Mouse (Mus musculus) midbrain, embryonic 12.5 days (tissue): ENCODE measurements at regions not wholly inside any gene's neighbourhood (a gene's known extent, or its start where the extent isn't known, plus 50 kb on each side); places are given as distances from the start of the nearest gene placed in this dataset.
A peak's percentile ranks its signal among the peaks of the same experiment; 100 is the strongest.

Source experiments
- ATAC-seq: fragments of 200-750 bp; cut with Nextera tagmentation; 2 replicates; pipeline ENCODE4 v1.8.0; 2017; ENCODE audit warnings: low read depth, moderate TSS enrichment, moderate library complexity; ENCODE audit not compliant: low FRiP score
- H3K27ac ChIP-seq: fragments of 300-500 bp; sonication (generic); replicated peaks from 2 replicates; pipeline ENCODE4 v1.5.1; 2016; ENCODE audit warnings: mild to moderate bottlenecking
- H3K27me3 ChIP-seq: fragments of 300-500 bp; sonication (generic); 2 replicates; pipeline ENCODE4 v1.6.1; 2016; ENCODE audit warnings: mild to moderate bottlenecking
- H3K36me3 ChIP-seq: fragments of 300-500 bp; sonication (generic); 2 replicates; pipeline ENCODE4 v1.6.1; 2016
- H3K4me1 ChIP-seq: fragments of 300-500 bp; sonication (generic); 2 replicates; pipeline ENCODE4 v1.6.1; 2016
- H3K4me2 ChIP-seq: fragments of 300-500 bp; sonication (generic); replicated peaks from 2 replicates; pipeline ENCODE4 v1.6.1; 2016; ENCODE audit warnings: mild to moderate bottlenecking, moderate library complexity
- H3K4me3 ChIP-seq: fragments of 300-500 bp; sonication (generic); 2 replicates; pipeline ENCODE4 v1.5.1; 2016; ENCODE audit warnings: mild to moderate bottlenecking
- H3K9ac ChIP-seq: fragments of 300-500 bp; sonication (generic); replicated peaks from 2 replicates; pipeline ENCODE4 v1.6.1; 2016; ENCODE audit warnings: mild to moderate bottlenecking, moderate library complexity
- H3K9me3 ChIP-seq: fragments of 300-500 bp; sonication (generic); 2 replicates; pipeline ENCODE4 v1.6.1; 2016; ENCODE audit warnings: mild to moderate bottlenecking
- WGBS: fragments of 180-500 bp; shearing (Covaris S2); methylation state at CpG from one replicate; pipeline ENCODE4 v1.1.7; 2016; 5-methylcytosine and 5-hydroxymethylcytosine counted together

GRCm38 (mm10) chr13:5603905-5604596, 257.2 kb upstream of the Klf6 start:
- Histone ChIP-seq H3K9ac (no peak overlapping the region), H3K36me3 (no peaks in the 10 kb centered on the region)
- WGBS, result 64% methylated on average over 5 of the region's 5 CpGs

GRCm38 (mm10) chr13:5605418-5605817, 255.9 kb upstream of the Klf6 start:
- Histone ChIP-seq H3K4me3 (no peak overlapping the region), H3K27ac (no peak overlapping the region), H3K36me3 (no peaks in the 10 kb centered on the region), H3K4me1 (no peaks in the 10 kb centered on the region), H3K9ac (no peak overlapping the region), H3K4me2 (no peak overlapping the region), H3K27me3 (no peaks in the 10 kb centered on the region), H3K9me3 (no peaks in the 10 kb centered on the region)
- ATAC-seq, result no peak

More at GRCm38 (mm10) chr13:5603905-5604596, 257.2 kb upstream of the Klf6 start:
- no peaks in the 10 kb centered on the region for H3K27me3 ChIP-seq
- ATAC-seq, result peak; percentile 47; the same call in 1 of the 2 replicates
- no peaks in the 10 kb centered on the region for H3K9me3 ChIP-seq
- no peak overlapping the region for H3K4me2 ChIP-seq
- H3K4me3 ChIP-seq, result no peak overlapping the region
- H3K4me1 ChIP-seq, result no peaks in the 10 kb centered on the region
- no peak overlapping the region for H3K27ac ChIP-seq

- 87% methylated on average over 4 of the region's 4 CpGs for WGBS
- Histone ChIP-seq H3K9me3 (no peaks in the 10 kb centered on the region), H3K4me1 (no peaks in the 10 kb centered on the region), H3K4me3 (no peak overlapping the region), H3K27me3 (no peaks in the 10 kb centered on the region), H3K4me2 (no peak overlapping the region), H3K27ac (no peak overlapping the region), H3K9ac (no peak overlapping the region), H3K36me3 (no peaks in the 10 kb centered on the region)
- no peak for ATAC-seq
Observed at GRCm38 (mm10) chr13:5607462-5607861, 253.8 kb upstream of the Klf6 start.

GRCm38 (mm10) chr13:5614186-5614737, 247.0 kb upstream of the Klf6 start:
- 81% methylated on average over 7 of the region's 7 CpGs for WGBS
- Histone ChIP-seq H3K36me3 (no peaks in the 10 kb centered on the region), H3K27me3 (no peaks in the 10 kb centered on the region), H3K9ac (no peak overlapping the region), H3K4me3 (no peak overlapping the region), H3K9me3 (no peaks in the 10 kb centered on the region), H3K27ac (no peak overlapping the region), H3K4me1 (no peaks in the 10 kb centered on the region), H3K4me2 (no peak overlapping the region)
- ATAC-seq, result no peak

GRCm38 (mm10) chr13:5614833-5615232, 246.4 kb upstream of the Klf6 start:
- ATAC-seq, result no peak
- no peaks in the 10 kb centered on the region for H3K27me3 ChIP-seq
- 78% methylated on average over 5 of the region's 5 CpGs for WGBS
- no peak overlapping the region for H3K9ac ChIP-seq
- no peak overlapping the region for H3K27ac ChIP-seq
- no peak overlapping the region for H3K4me2 ChIP-seq
- no peaks in the 10 kb centered on the region for H3K4me1 ChIP-seq
- H3K36me3 ChIP-seq, result no peaks in the 10 kb centered on the region
- H3K9me3 ChIP-seq, result no peaks in the 10 kb centered on the region
- no peak overlapping the region for H3K4me3 ChIP-seq

GRCm38 (mm10) chr13:5615327-5615726, 246.0 kb upstream of the Klf6 start:
- 69% methylated on average over 3 of the region's 3 CpGs for WGBS
- ATAC-seq, result no peak
- Histone ChIP-seq H3K27ac (no peak overlapping the region), H3K36me3 (no peaks in the 10 kb centered on the region), H3K4me1 (no peaks in the 10 kb centered on the region), H3K4me3 (no peak overlapping the region), H3K9ac (no peak overlapping the region), H3K4me2 (no peak overlapping the region), H3K9me3 (no peaks in the 10 kb centered on the region), H3K27me3 (no peaks in the 10 kb centered on the region)

- Histone ChIP-seq H3K4me3 (no peak overlapping the region), H3K4me1 (no peaks in the 10 kb centered on the region), H3K9me3 (no peaks in the 10 kb centered on the region), H3K36me3 (no peaks in the 10 kb centered on the region), H3K27me3 (no peaks in the 10 kb centered on the region), H3K9ac (no peak overlapping the region), H3K27ac (no peak overlapping the region), H3K4me2 (no peak overlapping the region)
- 72% methylated on average over 2 of the region's 2 CpGs for WGBS
- no peak for ATAC-seq
Observed at GRCm38 (mm10) chr13:5628124-5628523, 233.2 kb upstream of the Klf6 start.

- Histone ChIP-seq H3K4me1 (no peaks in the 10 kb centered on the region), H3K9me3 (no peaks in the 10 kb centered on the region), H3K27me3 (no peaks in the 10 kb centered on the region), H3K9ac (no peak overlapping the region), H3K4me2 (no peak overlapping the region), H3K4me3 (no peak overlapping the region), H3K36me3 (no peaks in the 10 kb centered on the region), H3K27ac (no peak overlapping the region)
- no peak for ATAC-seq
- WGBS, result 90% methylated on average over 2 of the region's 2 CpGs
Observed at GRCm38 (mm10) chr13:5634960-5635359, 226.3 kb upstream of the Klf6 start.

GRCm38 (mm10) chr13:5641743-5642510, 219.4 kb upstream of the Klf6 start:
- Histone ChIP-seq H3K9ac (no peak overlapping the region), H3K36me3 (no peaks in the 10 kb centered on the region)

GRCm38 (mm10) chr13:5648276-5648675, 213.0 kb upstream of the Klf6 start:
- Histone ChIP-seq H3K27me3 (no peaks in the 10 kb centered on the region), H3K36me3 (no peaks in the 10 kb centered on the region), H3K9me3 (no peaks in the 10 kb centered on the region), H3K4me2 (no peak overlapping the region), H3K4me3 (no peak overlapping the region), H3K4me1 (no peaks in the 10 kb centered on the region), H3K9ac (no peak overlapping the region), H3K27ac (no peak overlapping the region)
- WGBS, result 74% methylated on average over 4 of the region's 4 CpGs
- no peak for ATAC-seq

More at GRCm38 (mm10) chr13:5641743-5642510, 219.4 kb upstream of the Klf6 start:
- H3K9me3 ChIP-seq, result no peaks in the 10 kb centered on the region
- no peaks in the 10 kb centered on the region for H3K4me1 ChIP-seq
- H3K4me2 ChIP-seq, result no peak overlapping the region
- 81% methylated on average over 7 of the region's 7 CpGs for WGBS
- no peaks in the 10 kb centered on the region for H3K27me3 ChIP-seq
- H3K27ac ChIP-seq, result no peak overlapping the region
- no peak for ATAC-seq
- no peak overlapping the region for H3K4me3 ChIP-seq

- Histone ChIP-seq H3K27ac (no peak overlapping the region), H3K4me3 (no peak overlapping the region), H3K36me3 (no peaks in the 10 kb centered on the region), H3K9ac (no peak overlapping the region), H3K9me3 (no peaks in the 10 kb centered on the region), H3K4me2 (no peak overlapping the region), H3K27me3 (no peaks in the 10 kb centered on the region), H3K4me1 (no peaks in the 10 kb centered on the region)
- ATAC-seq, result no peak
- WGBS, result 61% methylated on average over 5 of the region's 5 CpGs
Observed at GRCm38 (mm10) chr13:5657556-5657955, 203.7 kb upstream of the Klf6 start.

GRCm38 (mm10) chr13:5666235-5667007, 194.9 kb upstream of the Klf6 start:
- Histone ChIP-seq H3K36me3 (no peaks in the 10 kb centered on the region), H3K4me1 (no peaks in the 10 kb centered on the region), H3K9ac (no peak overlapping the region), H3K4me2 (no peak overlapping the region), H3K27ac (no peak overlapping the region), H3K9me3 (no peaks in the 10 kb centered on the region), H3K27me3 (no peaks in the 10 kb centered on the region), H3K4me3 (no peak overlapping the region)
- no peak for ATAC-seq
- WGBS, result 87% methylated on average over 3 of the region's 3 CpGs
